Comparison of ENCODE assay signal across 8 mouse cellular contexts in genomic region chr11:115722638-115723037, GRCm38 (mm10). TPM values are rescaled to one million over a fixed set of nuclear protein-coding genes. Genes with fewer than 3 reads are reported as not detected.
DNase-seq lines count a peak whose midpoint lies in the region; ATAC-seq and TF ChIP-seq lines count a peak whose summit lies in the region.

No protein-coding gene starts in this region.

- 13% methylated on average over 14 of the region's 14 CpGs for WGBS in heart, embryonic 14.5 days
- 21% methylated on average over 14 of the region's 14 CpGs for WGBS in liver, embryonic 16.5 days (ENCODE audit: insufficient replicate concordance)
- WGBS in olfactory bulb, adult 2 months = 16% methylated on average over 14 of the region's 14 CpGs
- WGBS in thymus, adult 2 months = 32% methylated on average over 14 of the region's 14 CpGs

- H3K9me3 ChIP-seq in heart, embryonic 14.5 days (ENCODE audit: control insufficient read depth, low read length) = no peaks in the 10 kb centered on the region
- no peaks in the 10 kb centered on the region for H3K9me3 ChIP-seq in liver, embryonic 16.5 days (replicated peaks; ENCODE audit: control insufficient read depth, low read length)

- peak; percentile 99 for TF ChIP-seq CTCF in brain, embryonic 14.5 days (IDR thresholded peaks at IDR 0.05; ENCODE audit: borderline replicate concordance, extremely low read depth, insufficient read depth, insufficient read length)
- TF ChIP-seq CTCF in olfactory bulb, adult 2 months (IDR thresholded peaks at IDR 0.05; ENCODE audit: insufficient read depth, low read depth, low read length) = peak; percentile 90
- TF ChIP-seq CTCF in thymus, adult 2 months (IDR thresholded peaks at IDR 0.05; ENCODE audit: borderline replicate concordance, control insufficient read depth, extremely low read depth, insufficient read depth, low read length, poor library complexity) = peak; percentile 71; the same call in 1 of the 2 replicates

- no peaks in the 10 kb centered on the region for H3K27me3 ChIP-seq in heart, embryonic 14.5 days (ENCODE audit: control insufficient read depth, insufficient read depth, low read length)
- H3K27me3 ChIP-seq in liver, embryonic 16.5 days (ENCODE audit: control insufficient read depth, insufficient read depth, low read depth, low read length) = no peaks in the 10 kb centered on the region
- no peaks in the 10 kb centered on the region for H3K27me3 ChIP-seq in thymus, adult 2 months (ENCODE audit: control insufficient read depth, insufficient read depth, low read length)

- H3K9ac ChIP-seq in heart, embryonic 14.5 days (ENCODE audit: low read length) = peak overlapping the region; percentile 22; the same call in 1 of the 2 replicates
- no peak overlapping the region for H3K9ac ChIP-seq in liver, embryonic 16.5 days (ENCODE audit: low read depth, low read length)

- peak overlapping the region; percentile 6 to 16; a peak in 2 of 4 replicates for H3K4me3 ChIP-seq in heart, embryonic 14.5 days (ENCODE audit: control insufficient read depth in 1 of 2, insufficient read depth in 1 of 2, low read depth in 1 of 2, low read length in 2 of 2)
- no peak overlapping the region for H3K4me3 ChIP-seq in liver, embryonic 16.5 days (ENCODE audit: low read depth, low read length)
- no peak overlapping the region for H3K4me3 ChIP-seq in olfactory bulb, adult 2 months (ENCODE audit: insufficient read depth, low read depth, low read length)
- no peak overlapping the region for H3K4me3 ChIP-seq in thymus, adult 2 months (ENCODE audit: control insufficient read depth, insufficient read depth, low read length)

- no peaks in the 10 kb centered on the region for H3K4me1 ChIP-seq in heart, embryonic 14.5 days (ENCODE audit: control insufficient read depth in 2 of 2, insufficient read depth in 2 of 2, low read length in 2 of 2)
- H3K4me1 ChIP-seq in liver, embryonic 16.5 days (ENCODE audit: control insufficient read depth, low read depth, low read length) = peaks cover 2% of the 10 kb centered on the region
- peaks cover 3% of the 10 kb centered on the region for H3K4me1 ChIP-seq in olfactory bulb, adult 2 months (ENCODE audit: control insufficient read depth, insufficient read depth, low read length)
- H3K4me1 ChIP-seq in thymus, adult 2 months (replicated peaks; ENCODE audit: control insufficient read depth, insufficient read depth, low read length) = no peaks in the 10 kb centered on the region; the same call in 1 of the 2 replicates

- no peaks in the 10 kb centered on the region for H3K36me3 ChIP-seq in heart, embryonic 14.5 days (ENCODE audit: control insufficient read depth, insufficient read depth, low read length)
- H3K36me3 ChIP-seq in liver, embryonic 16.5 days (ENCODE audit: control insufficient read depth, insufficient read depth) = no peaks in the 10 kb centered on the region
- H3K36me3 ChIP-seq in thymus, adult 2 months (ENCODE audit: control insufficient read depth, insufficient read depth, low read length) = no peaks in the 10 kb centered on the region

- DNase-seq in CD4-positive, CD25-positive, alpha-beta regulatory T cell, adult 2 months (ENCODE audit: low read depth, low spot score) = peak; percentile 88
- peak; percentile 85 for DNase-seq in brain, embryonic 14.5 days (ENCODE audit: low read depth)
- DNase-seq in kidney, postnatal 25 days = peak; percentile 89 to 91
- DNase-seq in thymus, adult 2 months = peak; percentile 84

- ATAC-seq in erythroid progenitor cell, adult 5-6 weeks (replicated peaks; ENCODE audit: low FRiP score, poor library complexity, severe bottlenecking) = peak; percentile 83
- ATAC-seq in heart, embryonic 14.5 days (ENCODE audit: insufficient number of reproducible peaks, insufficient read depth, low FRiP score, low read depth) = peak; percentile 50; the same call in 1 of the 2 replicates
- ATAC-seq in liver, embryonic 16.5 days (ENCODE audit: low read depth) = peak; percentile 45; the same call in 1 of the 2 replicates

- peak overlapping the region; percentile 52 for H3K4me2 ChIP-seq in heart, embryonic 14.5 days (ENCODE audit: low read length)
- no peak overlapping the region for H3K4me2 ChIP-seq in liver, embryonic 16.5 days (ENCODE audit: low read depth, low read length)

- H3K27ac ChIP-seq in heart, embryonic 14.5 days (replicated peaks in 1 of 2; ENCODE audit: control insufficient read depth in 1 of 2, insufficient read depth in 1 of 2, low read depth in 2 of 2, low read length in 2 of 2) = peak overlapping the region; percentile 46 to 51
- no peak overlapping the region for H3K27ac ChIP-seq in liver, embryonic 16.5 days (ENCODE audit: low read length)
- no peak overlapping the region for H3K27ac ChIP-seq in olfactory bulb, adult 2 months (ENCODE audit: insufficient read depth, low read depth, low read length)
- H3K27ac ChIP-seq in thymus, adult 2 months (ENCODE audit: control insufficient read depth, insufficient read depth, low read length) = no peak overlapping the region

- no peak for TF ChIP-seq POLR2A in brain, embryonic 14.5 days (IDR thresholded peaks at IDR 0.05; ENCODE audit: borderline replicate concordance, extremely low read depth, insufficient read depth, insufficient read length, poor library complexity, severe bottlenecking)
- no peak for TF ChIP-seq POLR2A in olfactory bulb, adult 2 months (IDR thresholded peaks at IDR 0.05; ENCODE audit: insufficient read depth, low read depth, low read length)
- no peak for TF ChIP-seq POLR2A in thymus, adult 2 months (IDR thresholded peaks at IDR 0.05; ENCODE audit: control insufficient read depth, extremely low read depth, insufficient read depth, low read length, poor library complexity)

RNA-seq across cellular contexts. Expression of gene Grb2, which starts 14.2 kb away (rescaled TPM):
- polyA plus RNA-seq in brain, embryonic 14.5 days (2012; rRNA removed) = 124 and 127 TPM in 2 replicates
- 36.8 and 49.5 TPM in 2 replicates for total RNA-seq in erythroid progenitor cell, adult 5-6 weeks (2015; ENCODE audit: low replicate concordance)
- total RNA-seq in erythroid progenitor cell, adult 5-6 weeks (2017; ENCODE audit: low replicate concordance) = 10.1 and 29.1 TPM in 2 replicates
- polyA plus RNA-seq in heart, embryonic 14.5 days (2014; fragmentation: Nextera tagmentation; extraction: Ambion mirVana) = 59.4 and 63.9 TPM in 2 replicates
- polyA plus RNA-seq in liver, embryonic 16.5 days (2015; fragmentation: Nextera tagmentation; extraction: Ambion mirVana) = 49.1 and 53.1 TPM in 2 replicates
- 264 TPM in 1 of 2 replicates, not detected in the other for polyA plus RNA-seq in olfactory bulb, adult 2 months (2012; ENCODE audit: insufficient read depth, insufficient read length, low replicate concordance, missing spikeins)
- 81.7 and 82.8 TPM in 2 replicates for polyA plus RNA-seq in thymus, adult 2 months (2012; rRNA removed)

RNA-seq across cellular contexts. Expression of gene Tmem94, which starts 42.6 kb away (rescaled TPM):
- polyA plus RNA-seq in brain, embryonic 14.5 days (2012; rRNA removed) = 56.0 and 61.9 TPM in 2 replicates
- 32.1 and 36.9 TPM in 2 replicates for total RNA-seq in erythroid progenitor cell, adult 5-6 weeks (2015; ENCODE audit: low replicate concordance)
- total RNA-seq in erythroid progenitor cell, adult 5-6 weeks (2017; ENCODE audit: low replicate concordance) = 35.2 and 35.3 TPM in 2 replicates
- 27.1 and 28.7 TPM in 2 replicates for polyA plus RNA-seq in heart, embryonic 14.5 days (2014; fragmentation: Nextera tagmentation; extraction: Ambion mirVana)
- polyA plus RNA-seq in liver, embryonic 16.5 days (2015; fragmentation: Nextera tagmentation; extraction: Ambion mirVana) = 8.9 and 10.4 TPM in 2 replicates
- polyA plus RNA-seq in olfactory bulb, adult 2 months (2012; ENCODE audit: insufficient read depth, insufficient read length, low replicate concordance, missing spikeins) = not detected in 2 replicates
- polyA plus RNA-seq in thymus, adult 2 months (2012; rRNA removed) = 84.7 and 91.9 TPM in 2 replicates

Comparison
In these comparisons a context has a peak if more than half of its experiments do, and no peak if none do; other contexts are left out.
1. H3K27ac ChIP-seq: peak in heart, embryonic 14.5 days (2 of 2); none in liver, embryonic 16.5 days (single experiment), olfactory bulb, adult 2 months (single experiment) and thymus, adult 2 months (single experiment).
2. H3K4me3 ChIP-seq: peak in heart, embryonic 14.5 days (2 of 2); none in liver, embryonic 16.5 days (single experiment), olfactory bulb, adult 2 months (single experiment) and thymus, adult 2 months (single experiment).
3. Peak in every context shown above with its lines, with median percentiles within 50 percentile points of each other: DNase-seq, CTCF ChIP-seq and ATAC-seq.